Mouse (Mus musculus) kidney, postnatal 4 days (tissue): ENCODE results near the gene Fpr-rs6.

Source experiments
- DNase-seq, 2 experiments: peaks; one replicate each; pipeline ENCODE4 v3.0.0; 2021; ENCODE audit warnings: mixed read lengths in 2 of 2

Gene Fpr-rs6

GRCm38 (mm10) chr17:20182997-20183396 lies at the start of gene Fpr-rs6:
Fpr-rs6 (minus strand) TSS chr17:20183097.
- DNase-seq = no peak
